Mouse (Mus musculus) spleen, postnatal 36 days (tissue): Measurements from ENCODE around the gene Arhgef2.
A peak's percentile ranks its signal among the peaks of the same experiment; 100 is the strongest.

Source experiments
- DNase-seq, 2 experiments: peaks; one replicate each; pipeline ENCODE4 v3.0.0; 2022; ENCODE audit warnings: low spot score in 2 of 2, mixed read lengths in 1 of 2

Gene Arhgef2

DNA sequence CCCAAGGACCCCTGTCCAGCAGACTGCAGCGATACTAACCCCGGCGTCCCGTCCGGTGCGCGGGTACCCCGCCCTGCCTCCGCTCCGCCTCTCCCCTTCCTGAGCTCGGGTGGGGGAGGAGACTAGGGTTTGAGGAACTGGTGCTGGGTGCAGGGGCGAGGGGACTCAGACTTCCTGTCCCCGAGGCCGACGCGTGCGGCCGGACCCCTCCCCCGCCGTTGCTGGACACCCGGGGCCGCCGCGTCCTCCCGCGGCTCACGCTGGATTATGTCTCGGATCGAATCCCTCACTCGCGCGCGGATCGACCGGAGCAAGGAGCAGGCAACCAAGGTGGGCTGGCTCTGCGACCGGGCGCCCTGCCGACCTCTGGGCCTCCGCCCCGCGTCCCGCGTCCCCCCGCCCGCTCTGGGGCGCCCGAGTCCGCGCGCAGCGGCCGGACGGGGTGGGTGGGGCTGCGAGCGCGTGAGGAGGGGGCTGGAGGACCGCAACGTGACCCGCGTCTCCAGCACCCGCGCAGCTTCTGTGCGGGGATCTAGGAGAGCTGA, 15.3 kb downstream of the Arhgef2 start:
- peak; percentile 91 to 92 for DNase-seq

GRCm38 (mm10) chr3:88621537-88622112, 15.9 kb downstream of the Arhgef2 start:
- DNase-seq: peak in 1 of 2 experiments; percentile 38

DNA sequence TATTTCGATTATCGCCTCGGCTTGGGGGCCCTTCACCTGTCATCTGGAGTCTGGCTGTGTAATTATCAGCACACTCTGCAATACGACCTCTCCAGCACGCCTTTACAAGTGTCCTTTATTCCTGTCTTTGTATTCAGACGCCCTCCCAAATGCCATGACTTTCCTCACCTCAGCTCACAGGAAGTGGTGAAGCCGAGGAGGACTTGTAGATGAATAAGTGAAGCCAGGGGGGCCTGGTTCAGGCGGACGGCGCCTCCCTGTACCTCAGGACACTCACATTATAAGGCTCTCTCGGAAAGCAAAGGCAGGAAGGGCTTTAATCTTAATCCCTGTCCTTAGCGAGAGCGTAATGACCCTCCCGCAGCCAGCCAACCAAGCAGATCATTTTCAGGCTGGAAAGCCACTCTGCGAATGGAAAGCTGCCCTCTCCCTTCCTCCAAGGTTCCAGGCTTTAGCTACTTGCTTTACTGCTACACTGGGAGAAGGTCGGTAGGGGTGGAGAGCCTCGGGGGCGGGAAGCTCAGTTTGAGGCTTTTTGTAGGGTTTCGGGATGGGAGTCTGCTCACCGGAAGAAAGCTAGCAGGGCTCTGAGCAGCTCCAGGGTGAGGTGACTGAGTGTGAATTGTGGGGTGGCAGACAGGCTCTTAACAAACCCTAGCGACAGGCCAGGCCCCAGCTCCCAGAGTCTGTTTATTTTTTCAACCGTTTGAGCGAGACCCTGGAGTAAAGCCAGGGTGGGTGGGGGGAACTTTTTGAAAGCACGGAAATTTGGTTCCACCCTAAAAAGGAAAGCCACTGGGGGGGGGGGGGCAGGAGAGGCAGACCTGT, 16.6 kb downstream of the Arhgef2 start:
- peak in 1 of 2 experiments; percentile 26 for DNase-seq

DNA sequence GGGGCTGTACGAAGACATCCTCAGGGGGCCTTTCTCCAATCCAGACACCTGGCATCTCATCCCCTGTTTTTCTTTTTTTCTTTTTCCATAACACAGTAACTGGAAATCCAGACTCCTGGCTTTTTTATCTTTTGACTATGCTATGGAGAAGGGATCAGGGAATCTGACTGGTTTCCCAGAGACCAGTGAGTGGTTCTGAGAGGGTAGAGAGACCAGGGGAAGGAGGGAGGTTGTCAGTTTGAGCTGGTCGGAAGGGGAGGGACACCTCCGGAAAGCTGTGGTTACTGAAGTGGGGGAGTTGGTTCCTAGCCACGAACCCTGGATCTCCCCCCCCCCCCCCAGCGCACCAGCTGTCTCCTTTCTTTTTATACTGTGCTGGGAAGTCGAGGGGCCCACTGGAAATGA, 17.2 kb downstream of the Arhgef2 start:
- DNase-seq: peak; percentile 62 to 65

DNA sequence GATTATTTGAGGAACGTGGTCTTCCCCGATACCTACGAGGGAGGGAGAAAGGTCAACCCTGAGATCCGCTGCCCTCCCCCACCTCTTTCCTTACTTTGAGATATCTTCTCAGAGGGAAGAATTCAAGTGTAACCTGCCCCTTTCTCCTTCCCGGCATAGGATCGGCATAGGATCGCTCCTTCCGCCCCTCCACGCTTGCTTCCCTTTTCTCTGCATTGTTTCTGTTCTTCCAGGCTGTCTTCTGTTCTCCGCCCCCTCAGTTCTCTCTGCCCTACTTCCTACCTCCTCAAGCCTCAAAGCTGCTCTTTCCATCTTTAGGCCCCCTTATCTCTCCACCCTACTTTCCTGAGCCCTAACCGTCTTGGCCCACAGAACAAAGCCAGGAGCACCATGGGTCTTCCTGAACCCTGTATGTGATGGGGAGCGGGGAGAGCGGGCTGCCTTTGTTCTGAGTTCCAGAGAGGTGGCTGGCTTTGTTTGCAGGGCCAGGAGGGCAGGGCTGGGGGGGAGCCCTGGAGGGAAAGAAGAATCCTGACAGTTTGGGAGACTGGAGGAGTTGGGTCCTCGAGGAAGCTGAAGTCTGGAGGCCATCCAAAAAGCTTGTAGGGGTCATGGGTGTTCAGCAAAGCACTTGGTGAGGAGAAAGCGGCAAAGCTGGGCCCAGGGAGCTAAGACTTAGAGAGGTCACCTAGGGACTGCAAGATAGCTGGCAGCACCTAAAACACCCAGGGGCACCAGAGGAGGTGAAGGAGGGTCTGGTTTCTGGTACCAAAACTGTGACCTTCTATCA, 17.8 kb downstream of the Arhgef2 start:
- DNase-seq: no peak

GRCm38 (mm10) chr3:88624324-88624723, 18.6 kb downstream of the Arhgef2 start:
- DNase-seq: no peak

DNA sequence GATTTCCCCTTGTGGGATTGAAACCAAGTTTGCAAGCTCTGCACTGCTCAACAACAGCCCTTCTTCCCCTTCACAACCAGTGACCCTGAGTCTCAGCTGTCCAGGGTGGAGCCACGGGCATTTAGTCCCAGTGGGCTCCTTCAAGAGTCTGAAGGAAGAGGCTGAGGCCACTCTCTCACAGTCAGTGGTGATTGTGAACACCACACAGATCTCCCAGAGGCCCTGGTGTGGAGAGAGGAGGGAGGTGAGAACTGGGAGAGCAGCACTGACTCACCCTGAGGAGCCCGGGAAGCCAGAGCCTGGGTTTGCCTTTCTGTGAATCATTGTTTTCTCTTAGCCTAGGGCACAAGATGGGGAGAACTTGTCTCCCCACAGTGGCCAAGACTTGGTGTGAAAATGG, 19.2 kb downstream of the Arhgef2 start:
- no peak for DNase-seq

GRCm38 (mm10) chr3:88625531-88625930, 19.8 kb downstream of the Arhgef2 start:
- DNase-seq: no peak

DNA sequence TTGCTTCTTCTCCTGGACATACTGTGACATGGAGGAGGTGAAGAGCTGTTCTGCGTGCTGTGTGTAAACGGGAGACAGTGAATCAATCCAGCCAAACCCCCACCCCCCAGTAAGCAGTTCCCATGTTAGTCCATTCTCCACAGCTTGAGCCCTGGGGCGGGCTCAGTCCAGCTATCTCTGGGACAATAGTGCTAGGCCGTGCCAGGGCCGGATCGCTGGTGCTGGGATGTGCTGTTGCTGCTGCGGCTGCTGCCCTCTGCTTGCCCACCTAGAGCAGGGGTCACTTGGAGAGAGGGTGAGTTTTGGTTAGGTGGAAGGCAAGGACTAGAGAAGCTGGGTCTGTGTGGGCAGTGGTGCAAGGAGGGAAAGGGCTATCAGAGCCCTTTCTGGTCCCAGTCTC, 20.6 kb downstream of the Arhgef2 start:
- no peak for DNase-seq

- no peak for DNase-seq
Measured at GRCm38 (mm10) chr3:88627114-88627513, 21.3 kb downstream of the Arhgef2 start.

GRCm38 (mm10) chr3:88627535-88627934, 21.8 kb downstream of the Arhgef2 start:
- DNase-seq: no peak

- no peak for DNase-seq
Measured at GRCm38 (mm10) chr3:88628766-88629165, 23.0 kb downstream of the Arhgef2 start.

- DNase-seq: no peak
Measured at GRCm38 (mm10) chr3:88629244-88629643, 23.5 kb downstream of the Arhgef2 start.

GRCm38 (mm10) chr3:88630018-88630417, 24.3 kb downstream of the Arhgef2 start:
- DNase-seq: no peak

- no peak for DNase-seq
Measured at GRCm38 (mm10) chr3:88630849-88631341, 25.1 kb downstream of the Arhgef2 start.

DNA sequence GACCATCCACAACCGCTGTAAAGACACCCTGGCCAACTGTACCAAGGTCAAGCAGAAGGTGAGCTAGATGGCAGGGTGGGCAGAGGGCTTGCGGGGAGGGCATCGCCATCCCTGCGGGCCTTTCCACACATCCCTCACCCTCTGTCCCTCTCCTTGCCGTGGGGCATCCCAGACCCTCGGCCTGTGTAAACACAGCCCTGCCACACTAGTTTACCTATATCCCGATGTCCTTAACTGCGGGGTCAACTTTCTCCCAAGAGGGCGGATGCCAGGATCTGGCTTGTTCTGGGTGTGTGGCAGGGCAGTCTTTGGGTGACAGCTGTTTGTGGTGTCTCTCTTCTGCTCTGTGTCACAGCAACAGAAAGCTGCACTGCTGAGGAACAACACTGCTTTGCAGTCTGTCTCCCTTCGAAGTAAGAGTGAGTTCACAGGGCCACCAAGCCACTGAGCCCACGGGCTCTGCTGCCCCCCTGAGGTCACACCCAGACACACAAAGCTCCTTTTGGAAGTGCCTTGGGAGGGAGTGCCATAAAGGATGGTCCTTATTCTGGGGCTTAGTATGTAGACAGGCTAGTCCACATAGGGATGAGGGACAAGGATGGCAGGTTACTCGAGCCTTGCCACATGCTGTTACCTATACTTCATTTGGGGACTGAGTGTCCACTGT, 26.3 kb downstream of the Arhgef2 start:
- DNase-seq: no peak

DNA sequence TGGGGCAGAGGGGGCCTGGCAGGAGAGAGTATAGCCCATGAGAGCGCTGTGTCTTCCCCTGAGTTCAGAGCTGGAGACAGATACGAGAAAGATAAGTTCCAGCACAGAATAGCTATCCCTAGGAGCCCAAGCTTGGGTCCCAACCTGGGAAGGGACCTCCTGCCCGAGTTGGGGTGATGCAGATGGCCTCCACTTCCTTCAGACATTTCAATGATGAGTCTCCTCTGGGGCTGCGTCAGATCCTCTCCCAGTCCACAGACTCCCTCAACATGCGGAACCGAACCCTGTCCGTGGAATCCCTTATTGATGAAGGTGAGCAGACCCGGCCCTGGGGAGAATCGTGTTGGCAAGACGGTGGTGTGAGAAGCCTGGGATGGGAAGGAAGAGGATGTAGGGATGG, 27.3 kb downstream of the Arhgef2 start:
- no peak for DNase-seq

DNA sequence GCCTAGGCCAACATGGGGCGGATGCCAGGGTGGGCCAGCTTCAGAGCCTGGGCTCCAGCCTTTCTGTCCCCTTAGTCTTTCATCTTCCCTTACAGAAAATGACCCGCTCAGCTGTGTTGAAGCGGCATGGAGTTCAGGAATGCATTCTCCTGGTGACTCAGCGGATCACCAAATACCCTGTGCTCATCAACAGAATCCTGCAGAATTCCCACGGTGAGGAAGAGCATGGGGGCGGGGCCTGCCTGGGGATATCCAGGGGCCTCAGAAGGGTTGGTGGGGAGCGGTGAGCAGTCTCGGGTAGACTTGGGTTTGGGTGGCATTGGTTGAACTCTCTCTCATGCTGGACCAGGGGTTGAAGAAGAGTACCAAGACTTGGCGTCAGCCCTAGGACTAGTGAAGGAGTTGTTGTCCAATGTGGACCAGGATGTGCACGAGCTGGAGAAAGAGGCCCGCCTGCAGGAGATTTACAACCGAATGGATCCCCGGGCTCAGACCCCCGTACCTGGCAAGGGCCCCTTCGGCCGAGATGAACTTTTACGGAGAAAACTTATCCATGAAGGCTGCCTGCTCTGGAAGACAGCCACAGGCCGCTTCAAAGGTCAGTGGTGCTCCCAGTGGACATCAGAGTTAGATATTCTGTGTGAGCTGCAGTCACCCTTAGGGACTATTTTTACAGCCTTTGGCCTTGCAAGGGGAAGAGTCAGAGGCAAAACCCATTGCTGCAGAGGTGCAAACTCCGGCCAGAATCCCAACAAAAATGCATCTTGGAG, 29.9 kb downstream of the Arhgef2 start:
- no peak for DNase-seq

DNA sequence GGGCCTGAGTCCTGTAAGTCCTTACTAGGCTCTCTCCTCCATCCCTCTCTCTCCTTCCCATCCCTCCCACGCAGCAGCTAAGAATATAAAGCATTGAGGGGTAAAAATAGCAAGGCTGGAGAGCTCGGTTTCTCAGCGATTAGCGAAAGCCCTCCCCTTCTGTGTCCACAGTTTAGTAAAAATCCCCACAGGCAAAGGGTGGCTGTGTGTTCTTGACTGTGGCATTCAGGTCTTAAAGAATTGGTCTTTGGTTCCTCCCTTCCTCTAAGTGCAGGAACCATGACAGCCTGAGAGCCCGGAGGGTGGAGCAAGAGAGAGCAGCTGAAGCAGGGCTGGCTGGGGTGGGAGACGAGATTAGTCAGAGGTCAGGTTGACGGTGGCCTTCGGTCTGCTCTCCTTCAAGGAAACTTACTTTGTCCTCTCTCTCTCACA, 30.8 kb downstream of the Arhgef2 start:
- DNase-seq: no peak

DNA sequence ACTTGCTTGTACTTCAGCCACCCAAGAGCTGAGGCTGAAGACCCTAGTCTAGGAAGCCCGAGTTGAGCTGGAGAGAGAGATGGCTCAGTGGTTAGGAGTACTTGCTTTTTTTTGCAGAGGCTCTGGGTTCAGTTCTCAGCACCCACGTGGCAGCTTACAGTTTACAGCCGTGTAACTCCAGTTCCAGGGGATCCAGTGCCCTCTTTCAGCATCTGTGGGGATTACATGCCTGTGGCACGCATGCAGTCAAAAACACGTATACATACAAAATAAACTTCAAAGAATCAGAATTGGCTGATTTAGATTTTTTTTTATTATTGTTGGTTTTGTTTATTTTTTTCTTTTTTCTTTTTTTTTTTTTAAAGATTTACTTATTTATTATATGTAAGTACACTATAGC, 31.4 kb downstream of the Arhgef2 start:
- no peak for DNase-seq

GRCm38 (mm10) chr3:88639239-88639638, 33.5 kb downstream of the Arhgef2 start:
- DNase-seq: no peak
